Mouse (Mus musculus) hindbrain, embryonic 11.5 days (tissue): ENCODE measurements around the gene Tmprss4. TPM values are rescaled to one million over a fixed set of nuclear protein-coding genes. Genes with fewer than 3 reads are reported as not detected.

Experiments
- ATAC-seq: fragments of 200-750 bp; cut with Nextera tagmentation; 2 replicates; pipeline ENCODE4 v1.8.0; 2017; ENCODE audit warnings: mild to moderate bottlenecking, moderate TSS enrichment, moderate library complexity; ENCODE audit not compliant: low FRiP score
- DNase-seq: peaks from one replicate; pipeline ENCODE4 v3.0.0-alpha.2; 2015; ENCODE audit warnings: low spot score
- H3K27ac ChIP-seq: fragments of 300-500 bp; sonication (generic); 2 replicates; pipeline ENCODE4 v1.5.1; 2014; ENCODE audit warnings: mild to moderate bottlenecking, low read depth, low read length
- H3K27me3 ChIP-seq: fragments of 300-500 bp; sonication (generic); 2 replicates; pipeline ENCODE4 v1.6.1; 2014; ENCODE audit warnings: mild to moderate bottlenecking, low read length, moderate library complexity, mixed read lengths; ENCODE audit not compliant: control insufficient read depth, insufficient read depth
- H3K36me3 ChIP-seq: fragments of 300-500 bp; sonication (generic); 2 replicates; pipeline ENCODE4 v1.6.1; 2014; ENCODE audit warnings: mild to moderate bottlenecking, low read length, moderate library complexity, mixed read lengths; ENCODE audit not compliant: control insufficient read depth, insufficient read depth
- H3K4me1 ChIP-seq: fragments of 300-500 bp; sonication (generic); replicated peaks from 2 replicates; pipeline ENCODE4 v1.6.1; 2014; ENCODE audit warnings: low read length, mixed read lengths; ENCODE audit not compliant: control insufficient read depth, insufficient read depth
- H3K4me2 ChIP-seq: fragments of 300-500 bp; sonication (generic); replicated peaks from 2 replicates; pipeline ENCODE4 v1.6.1; 2014; ENCODE audit warnings: mild to moderate bottlenecking, low read depth, low read length
- H3K4me3 ChIP-seq: fragments of 300-500 bp; sonication (generic); 2 replicates; pipeline ENCODE4 v1.5.1; 2014; ENCODE audit warnings: low read depth, low read length
- H3K9ac ChIP-seq: fragments of 300-500 bp; sonication (generic); 2 replicates; pipeline ENCODE4 v1.6.1; 2014; ENCODE audit warnings: low read depth, low read length
- H3K9me3 ChIP-seq: fragments of 300-500 bp; sonication (generic); 2 replicates; pipeline ENCODE4 v1.6.1; 2016; ENCODE audit warnings: low read length; ENCODE audit not compliant: control insufficient read depth
- WGBS: fragments of 180-500 bp; shearing (Covaris S2); extraction: QIAGEN DNeasy Blood & Tissue Kit; methylation state at CpG from one replicate; pipeline ENCODE4 v1.1.7; 2014; 5-methylcytosine and 5-hydroxymethylcytosine counted together
- polyA plus RNA-seq: library from polyadenylated mRNA; unstranded; fragments of >200 nt; fragmentation: Nextera tagmentation; extraction: Ambion mirVana; gene quantifications from 2 replicates; pipeline ENCODE4 v1.2.1, GENCODE M21; 2014

Gene Tmprss4
- polyA plus RNA-seq: 0.15 TPM in 1 of 2 replicates, not detected in the other

DNA sequence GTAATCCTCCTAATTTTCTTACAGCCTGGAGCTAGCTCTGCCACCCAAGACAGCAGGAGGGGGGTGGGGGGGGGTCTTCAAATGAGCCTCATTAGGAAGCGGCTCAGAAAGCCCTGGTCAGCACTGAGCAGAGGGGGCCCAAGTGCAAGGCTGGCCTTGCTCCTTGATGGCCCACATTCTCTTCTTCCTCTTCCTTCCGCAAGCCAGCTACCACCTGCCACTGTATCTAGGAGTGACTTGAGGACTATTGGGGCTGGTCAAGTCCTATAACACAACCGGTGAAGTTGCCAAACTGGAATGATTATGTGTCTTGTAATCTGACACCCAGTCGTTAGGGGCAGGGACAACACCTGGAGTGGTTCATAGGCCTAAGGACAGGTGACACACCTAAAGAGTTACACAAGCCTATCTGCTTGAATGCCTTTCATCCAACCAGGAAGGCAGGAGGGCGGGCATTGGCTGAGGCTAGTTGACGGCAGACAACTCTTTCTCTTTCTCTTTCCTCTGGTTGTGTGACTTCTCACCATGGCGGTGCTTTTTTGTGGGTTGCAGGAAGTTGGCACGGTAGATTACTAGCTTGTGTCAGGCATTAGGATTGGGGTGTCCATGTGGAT lies at the start of gene Tmprss4:
Tmprss4 (minus strand) TSS at position 296 of the 614 bp plus-strand sequence.
- no peaks in the 10 kb centered on the region for H3K9me3 ChIP-seq
- H3K36me3 ChIP-seq: no peaks in the 10 kb centered on the region
- no peak within 1 kb of the TSS for H3K27ac ChIP-seq
- H3K9ac ChIP-seq: no peak within 1 kb of the TSS
- ATAC-seq (no peak), DNase-seq (no peak)
- H3K4me3 ChIP-seq: no peak within 1 kb of the TSS
- WGBS: 77% methylated on average over 8 of the region's 8 CpGs
- H3K4me1 ChIP-seq: no peaks in the 10 kb centered on the region
- H3K27me3 ChIP-seq: no peaks in the 10 kb centered on the region
- no peak within 1 kb of the TSS for H3K4me2 ChIP-seq

DNA sequence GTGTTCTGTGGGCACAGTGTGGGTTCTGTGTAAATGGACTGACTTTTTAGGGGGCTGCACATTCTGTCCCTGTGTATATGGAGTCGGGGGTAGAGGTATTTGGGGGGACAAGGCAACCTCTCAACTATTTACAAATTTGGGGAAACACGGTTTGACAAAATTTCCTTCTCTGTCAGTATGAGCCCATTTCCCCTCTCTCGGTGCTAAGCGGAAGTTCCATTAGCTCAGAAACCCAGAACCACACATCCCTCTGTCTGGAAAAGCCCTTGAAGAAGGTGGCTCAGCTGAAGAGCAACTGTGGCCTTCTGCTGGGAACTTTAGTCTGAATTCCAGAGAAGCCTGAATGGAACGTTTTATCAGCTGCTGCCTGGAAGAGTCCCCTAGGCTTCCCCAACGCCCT lies 48.5 kb upstream of the Tmprss4 start:
- H3K36me3 ChIP-seq: no peaks in the 10 kb centered on the region
- no peak for DNase-seq
- no peak overlapping the region for H3K27ac ChIP-seq
- no peak overlapping the region for H3K4me3 ChIP-seq
- no peak overlapping the region for H3K9ac ChIP-seq
- H3K4me2 ChIP-seq: no peak overlapping the region
- no peaks in the 10 kb centered on the region for H3K27me3 ChIP-seq
- H3K4me1 ChIP-seq: no peaks in the 10 kb centered on the region
- no peaks in the 10 kb centered on the region for H3K9me3 ChIP-seq
- WGBS: 76% methylated on average over 6 of the region's 6 CpGs
- no peak for ATAC-seq

- Histone ChIP-seq H3K27me3 (no peaks in the 10 kb centered on the region), H3K36me3 (no peaks in the 10 kb centered on the region), H3K4me2 (no peak overlapping the region), H3K4me3 (no peak overlapping the region), H3K9me3 (no peaks in the 10 kb centered on the region), H3K27ac (no peak overlapping the region), H3K4me1 (no peaks in the 10 kb centered on the region), H3K9ac (no peak overlapping the region)
- 85% methylated on average over 4 of the region's 4 CpGs for WGBS
- no peak for DNase-seq
- no peak for ATAC-seq
Measured at GRCm38 (mm10) chr9:45251990-45252389, 48.1 kb upstream of the Tmprss4 start.

DNA sequence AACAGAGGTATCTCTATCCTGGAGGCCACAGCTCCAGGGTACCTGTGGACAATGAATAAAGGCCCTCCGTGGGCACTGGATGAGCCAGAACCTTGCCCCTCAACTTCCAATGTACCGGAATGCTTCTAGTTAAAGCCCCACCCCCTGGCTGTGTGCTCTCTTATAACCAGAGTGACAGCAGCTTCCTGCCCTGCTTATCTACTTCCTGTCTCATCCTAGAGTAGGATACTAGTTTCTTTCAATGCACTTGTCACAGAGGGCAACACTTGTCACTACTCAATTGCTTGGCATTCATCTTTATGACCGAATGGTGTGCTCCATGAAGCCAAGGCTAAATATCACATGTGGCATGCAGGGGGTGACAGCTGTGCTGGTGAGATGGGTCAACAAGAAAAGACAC lies 47.4 kb upstream of the Tmprss4 start:
- Histone ChIP-seq H3K4me2 (no peak overlapping the region), H3K4me1 (no peaks in the 10 kb centered on the region), H3K27me3 (no peaks in the 10 kb centered on the region), H3K4me3 (no peak overlapping the region), H3K27ac (no peak overlapping the region), H3K36me3 (no peaks in the 10 kb centered on the region), H3K9ac (no peak overlapping the region), H3K9me3 (no peaks in the 10 kb centered on the region)
- 78% methylated on average over 3 of the region's 3 CpGs for WGBS
- DNase-seq: no peak
- no peak for ATAC-seq

- H3K4me3 ChIP-seq: no peak overlapping the region
- no peaks in the 10 kb centered on the region for H3K36me3 ChIP-seq
- H3K9me3 ChIP-seq: no peaks in the 10 kb centered on the region
- H3K9ac ChIP-seq: no peak overlapping the region
- H3K4me2 ChIP-seq: no peak overlapping the region
- no peak for DNase-seq
- no peak for ATAC-seq
- H3K27ac ChIP-seq: no peak overlapping the region
- no peaks in the 10 kb centered on the region for H3K4me1 ChIP-seq
- 92% methylated on average over 7 of the region's 7 CpGs for WGBS
- H3K27me3 ChIP-seq: no peaks in the 10 kb centered on the region
Measured at GRCm38 (mm10) chr9:45250306-45250705, 46.4 kb upstream of the Tmprss4 start.

DNA sequence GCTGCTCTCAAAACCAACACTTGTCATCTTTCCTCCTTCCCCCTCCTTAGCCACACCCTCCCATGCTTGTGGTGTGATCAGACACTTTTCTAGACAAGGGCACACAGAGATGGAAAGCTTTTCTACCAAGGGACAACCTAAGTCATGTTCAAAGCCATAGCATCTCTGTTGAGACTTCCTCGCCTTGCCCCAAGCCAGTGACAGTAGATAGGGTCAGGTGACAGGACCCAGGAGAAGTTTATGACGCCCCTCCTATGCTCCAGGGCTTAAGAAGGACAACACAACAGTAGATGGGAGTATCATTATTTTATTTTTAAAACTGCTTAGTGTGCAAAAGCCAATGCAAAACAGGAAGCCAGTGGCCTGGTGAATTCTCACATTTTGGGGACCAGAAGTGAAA lies 43.6 kb upstream of the Tmprss4 start:
- no peak for DNase-seq
- 74% methylated on average over 2 of the region's 2 CpGs for WGBS
- Histone ChIP-seq H3K36me3 (no peaks in the 10 kb centered on the region), H3K4me2 (no peak overlapping the region), H3K9ac (no peak overlapping the region), H3K27me3 (no peaks in the 10 kb centered on the region), H3K27ac (no peak overlapping the region), H3K9me3 (no peaks in the 10 kb centered on the region), H3K4me1 (no peaks in the 10 kb centered on the region), H3K4me3 (no peak overlapping the region)
- ATAC-seq: no peak

GRCm38 (mm10) chr9:45246060-45246459 lies 42.2 kb upstream of the Tmprss4 start:
- H3K36me3 ChIP-seq: no peaks in the 10 kb centered on the region
- no peaks in the 10 kb centered on the region for H3K4me1 ChIP-seq
- no peak overlapping the region for H3K9ac ChIP-seq
- H3K27ac ChIP-seq: no peak overlapping the region
- no peaks in the 10 kb centered on the region for H3K9me3 ChIP-seq
- no peak for DNase-seq
- H3K4me2 ChIP-seq: no peak overlapping the region
- H3K4me3 ChIP-seq: no peak overlapping the region
- 87% methylated on average over 6 of the region's 6 CpGs for WGBS
- ATAC-seq: no peak
- H3K27me3 ChIP-seq: no peaks in the 10 kb centered on the region

- Histone ChIP-seq H3K27me3 (no peaks in the 10 kb centered on the region), H3K4me3 (no peak overlapping the region), H3K4me2 (no peak overlapping the region), H3K4me1 (no peaks in the 10 kb centered on the region), H3K36me3 (no peaks in the 10 kb centered on the region), H3K9ac (no peak overlapping the region), H3K27ac (no peak overlapping the region), H3K9me3 (no peaks in the 10 kb centered on the region)
- 70% methylated on average over 1 of the region's 1 CpGs for WGBS
- DNase-seq (no peak), ATAC-seq (no peak)
Measured at GRCm38 (mm10) chr9:45245432-45245831, 41.5 kb upstream of the Tmprss4 start.

DNA sequence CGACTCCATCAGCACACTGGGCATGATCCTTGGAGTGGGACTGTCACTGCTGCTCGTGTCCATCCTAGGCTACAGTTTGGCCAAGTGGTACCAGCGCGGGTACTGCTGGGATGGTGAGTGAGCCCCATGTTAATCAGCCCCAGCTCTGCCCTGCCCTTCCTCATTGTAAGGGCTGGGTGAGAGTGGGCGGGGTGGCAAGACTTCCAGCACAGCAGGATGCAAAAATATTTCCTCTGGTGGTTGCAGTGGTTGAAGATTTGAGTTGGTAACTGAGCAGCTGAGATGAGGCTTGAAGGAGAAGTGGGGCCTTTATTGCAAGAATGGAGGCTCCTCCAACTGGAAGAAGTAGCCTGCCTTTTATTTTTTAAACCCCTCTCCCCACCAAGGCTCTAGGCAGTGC lies 37.5 kb upstream of the Tmprss4 start:
- H3K36me3 ChIP-seq: no peaks in the 10 kb centered on the region
- ATAC-seq (no peak), DNase-seq (no peak)
- no peaks in the 10 kb centered on the region for H3K9me3 ChIP-seq
- no peaks in the 10 kb centered on the region for H3K27me3 ChIP-seq
- H3K4me2 ChIP-seq: no peak overlapping the region
- H3K9ac ChIP-seq: no peak overlapping the region
- H3K4me1 ChIP-seq: no peaks in the 10 kb centered on the region
- no peak overlapping the region for H3K27ac ChIP-seq
- 74% methylated on average over 5 of the region's 5 CpGs for WGBS
- H3K4me3 ChIP-seq: no peak overlapping the region
